Mouse (Mus musculus) frontal cortex, postnatal 10 days (tissue): ENCODE measurements around the gene Dnlz.

Experiments
- DNase-seq, 2 experiments: peaks; one replicate each; pipeline ENCODE4 v3.0.0; 2022; ENCODE audit warnings: low spot score in 2 of 2, mixed read lengths in 1 of 2

The Dnlz gene

GRCm38 (mm10) chr2:26320245-26321185 is 31.4 kb downstream of the Dnlz start:
- no peak for DNase-seq

- no peak for DNase-seq
Measured at GRCm38 (mm10) chr2:26319519-26320244, 32.2 kb downstream of the Dnlz start.

- DNase-seq, result no peak
Measured at GRCm38 (mm10) chr2:26319109-26319508, 32.8 kb downstream of the Dnlz start.

GRCm38 (mm10) chr2:26317991-26318672 is 33.8 kb downstream of the Dnlz start:
- DNase-seq, result no peak

GRCm38 (mm10) chr2:26317371-26317770 is 34.5 kb downstream of the Dnlz start:
- no peak for DNase-seq

- DNase-seq, result no peak
Measured at GRCm38 (mm10) chr2:26316576-26317246, 35.2 kb downstream of the Dnlz start.

GRCm38 (mm10) chr2:26315925-26316311 is 36.0 kb downstream of the Dnlz start:
- DNase-seq, result no peak

- peak; percentile 72 to 81 for DNase-seq
Measured at GRCm38 (mm10) chr2:26315072-26315924, 36.6 kb downstream of the Dnlz start, which contains the start of gene Gpsm1. Gpsm1 (plus strand) TSS chr2:26315515.

GRCm38 (mm10) chr2:26314281-26315071 is 37.4 kb downstream of the Dnlz start:
- DNase-seq, result peak in 1 of 2 experiments; percentile 21

GRCm38 (mm10) chr2:26313394-26313793 is 38.5 kb downstream of the Dnlz start:
- no peak for DNase-seq

- DNase-seq, result no peak
Measured at GRCm38 (mm10) chr2:26312812-26313211, 39.1 kb downstream of the Dnlz start.

GRCm38 (mm10) chr2:26311936-26312335 is 40.0 kb downstream of the Dnlz start:
- no peak for DNase-seq

- no peak for DNase-seq
Measured at GRCm38 (mm10) chr2:26309739-26310138, 42.2 kb downstream of the Dnlz start.

- DNase-seq, result no peak
Measured at GRCm38 (mm10) chr2:26306702-26307101, 45.2 kb downstream of the Dnlz start.

GRCm38 (mm10) chr2:26305555-26305954 is 46.4 kb downstream of the Dnlz start:
- DNase-seq, result no peak

GRCm38 (mm10) chr2:26304711-26305110 is 47.2 kb downstream of the Dnlz start:
- DNase-seq, result no peak

- no peak for DNase-seq
Measured at GRCm38 (mm10) chr2:26302005-26302503, 49.9 kb downstream of the Dnlz start.

- peak; percentile 81 to 86 for DNase-seq
Measured at GRCm38 (mm10) chr2:26300808-26301174, 51.1 kb downstream of the Dnlz start.

GRCm38 (mm10) chr2:26300161-26300807 is 51.6 kb downstream of the Dnlz start:
- no peak for DNase-seq
